Mouse (Mus musculus) hindbrain, embryonic 11.5 days (tissue): ENCODE data around the gene Tmem104. TPM values are rescaled to one million over a fixed set of nuclear protein-coding genes. Genes with fewer than 3 reads are reported as not detected.
A peak's percentile ranks its signal among the peaks of the same experiment; 100 is the strongest.

Source experiments
- ATAC-seq: fragments of 200-750 bp; cut with Nextera tagmentation; 2 replicates; pipeline ENCODE4 v1.8.0; 2017; ENCODE audit warnings: mild to moderate bottlenecking, moderate TSS enrichment, moderate library complexity; ENCODE audit not compliant: low FRiP score
- DNase-seq: peaks from one replicate; pipeline ENCODE4 v3.0.0-alpha.2; 2015; ENCODE audit warnings: low spot score
- H3K27ac ChIP-seq: fragments of 300-500 bp; sonication (generic); 2 replicates; pipeline ENCODE4 v1.5.1; 2014; ENCODE audit warnings: mild to moderate bottlenecking, low read depth, low read length
- H3K27me3 ChIP-seq: fragments of 300-500 bp; sonication (generic); 2 replicates; pipeline ENCODE4 v1.6.1; 2014; ENCODE audit warnings: mild to moderate bottlenecking, low read length, moderate library complexity, mixed read lengths; ENCODE audit not compliant: control insufficient read depth, insufficient read depth
- H3K36me3 ChIP-seq: fragments of 300-500 bp; sonication (generic); 2 replicates; pipeline ENCODE4 v1.6.1; 2014; ENCODE audit warnings: mild to moderate bottlenecking, low read length, moderate library complexity, mixed read lengths; ENCODE audit not compliant: control insufficient read depth, insufficient read depth
- H3K4me1 ChIP-seq: fragments of 300-500 bp; sonication (generic); replicated peaks from 2 replicates; pipeline ENCODE4 v1.6.1; 2014; ENCODE audit warnings: low read length, mixed read lengths; ENCODE audit not compliant: control insufficient read depth, insufficient read depth
- H3K4me2 ChIP-seq: fragments of 300-500 bp; sonication (generic); replicated peaks from 2 replicates; pipeline ENCODE4 v1.6.1; 2014; ENCODE audit warnings: mild to moderate bottlenecking, low read depth, low read length
- H3K4me3 ChIP-seq: fragments of 300-500 bp; sonication (generic); 2 replicates; pipeline ENCODE4 v1.5.1; 2014; ENCODE audit warnings: low read depth, low read length
- H3K9ac ChIP-seq: fragments of 300-500 bp; sonication (generic); 2 replicates; pipeline ENCODE4 v1.6.1; 2014; ENCODE audit warnings: low read depth, low read length
- H3K9me3 ChIP-seq: fragments of 300-500 bp; sonication (generic); 2 replicates; pipeline ENCODE4 v1.6.1; 2016; ENCODE audit warnings: low read length; ENCODE audit not compliant: control insufficient read depth
- WGBS: fragments of 180-500 bp; shearing (Covaris S2); extraction: QIAGEN DNeasy Blood & Tissue Kit; methylation state at CpG from one replicate; pipeline ENCODE4 v1.1.7; 2014; 5-methylcytosine and 5-hydroxymethylcytosine counted together
- polyA plus RNA-seq: library from polyadenylated mRNA; unstranded; fragments of >200 nt; fragmentation: Nextera tagmentation; extraction: Ambion mirVana; gene quantifications from 2 replicates; pipeline ENCODE4 v1.2.1, GENCODE M21; 2014

Tmem104 gene
- polyA plus RNA-seq, 1 experiment from 2014 or later: 7.3 TPM

GRCm38 (mm10) chr11:115173549-115174339, 13.5 kb upstream of the Tmem104 start:
- peaks cover 13% of the 10 kb centered on the region for H3K4me1 ChIP-seq
- H3K27ac ChIP-seq: no peak overlapping the region
- H3K27me3 ChIP-seq: peaks cover 2% of the 10 kb centered on the region; the same call in 1 of the 2 replicates
- H3K4me3 ChIP-seq: no peak overlapping the region
- ATAC-seq: no peak
- 17% methylated on average over 16 of the region's 16 CpGs for WGBS
- no peaks in the 10 kb centered on the region for H3K9me3 ChIP-seq
- no peak overlapping the region for H3K9ac ChIP-seq
- DNase-seq: no peak
- H3K4me2 ChIP-seq: no peak overlapping the region
- no peaks in the 10 kb centered on the region for H3K36me3 ChIP-seq

- Histone ChIP-seq H3K4me2 (no peak overlapping the region), H3K4me1 (peaks cover 13% of the 10 kb centered on the region), H3K9me3 (no peaks in the 10 kb centered on the region), H3K27ac (no peak overlapping the region), H3K27me3 (peaks cover 2% of the 10 kb centered on the region; the same call in 1 of the 2 replicates), H3K4me3 (no peak overlapping the region), H3K9ac (no peak overlapping the region), H3K36me3 (no peaks in the 10 kb centered on the region)
- ATAC-seq (no peak), DNase-seq (no peak)
- 70% methylated on average over 24 of the region's 24 CpGs for WGBS
Observed at GRCm38 (mm10) chr11:115176399-115177190, 10.7 kb upstream of the Tmem104 start.

GRCm38 (mm10) chr11:115177559-115178195, 9.6 kb upstream of the Tmem104 start:
- Histone ChIP-seq H3K4me2 (peak overlapping the region; percentile 17; the same call in 1 of the 2 replicates), H3K27me3 (no peaks in the 10 kb centered on the region; the same call in 1 of the 2 replicates), H3K27ac (no peak overlapping the region; the same call in 1 of the 2 replicates), H3K9ac (0 out of 2 replicates have a peak overlapping the region, but pooled peaks have one; percentile 19), H3K4me3 (no peak overlapping the region), H3K4me1 (peaks cover 10% of the 10 kb centered on the region), H3K9me3 (no peaks in the 10 kb centered on the region), H3K36me3 (no peaks in the 10 kb centered on the region)
- 38% methylated on average over 10 of the region's 10 CpGs for WGBS
- peak; percentile 43; the same call in 1 of the 2 replicates for ATAC-seq
- DNase-seq: peak; percentile 31

GRCm38 (mm10) chr11:115178766-115179165, 8.5 kb upstream of the Tmem104 start:
- Histone ChIP-seq H3K36me3 (no peaks in the 10 kb centered on the region), H3K4me3 (no peak overlapping the region), H3K4me1 (peaks cover 9% of the 10 kb centered on the region; the same call in 1 of the 2 replicates), H3K27ac (no peak overlapping the region), H3K27me3 (no peaks in the 10 kb centered on the region; the same call in 1 of the 2 replicates), H3K4me2 (no peak overlapping the region), H3K9me3 (no peaks in the 10 kb centered on the region), H3K9ac (no peak overlapping the region)
- WGBS: 81% methylated on average over 2 of the region's 2 CpGs
- ATAC-seq (no peak), DNase-seq (no peak)

- no peak for DNase-seq
- H3K27me3 ChIP-seq: no peaks in the 10 kb centered on the region; the same call in 1 of the 2 replicates
- no peak overlapping the region for H3K4me3 ChIP-seq
- H3K36me3 ChIP-seq: no peaks in the 10 kb centered on the region
- no peak overlapping the region for H3K4me2 ChIP-seq
- 76% methylated on average over 6 of the region's 6 CpGs for WGBS
- H3K4me1 ChIP-seq: peaks cover 9% of the 10 kb centered on the region; the same call in 1 of the 2 replicates
- no peaks in the 10 kb centered on the region for H3K9me3 ChIP-seq
- H3K27ac ChIP-seq: no peak overlapping the region
- no peak overlapping the region for H3K9ac ChIP-seq
- ATAC-seq: no peak
Observed at GRCm38 (mm10) chr11:115179191-115179590, 8.1 kb upstream of the Tmem104 start.

GRCm38 (mm10) chr11:115179881-115180280, 7.4 kb upstream of the Tmem104 start:
- Histone ChIP-seq H3K27ac (no peak overlapping the region), H3K4me1 (peaks cover 8% of the 10 kb centered on the region; the same call in 1 of the 2 replicates), H3K9ac (no peak overlapping the region), H3K4me3 (no peak overlapping the region), H3K36me3 (no peaks in the 10 kb centered on the region), H3K4me2 (no peak overlapping the region), H3K27me3 (no peaks in the 10 kb centered on the region; the same call in 1 of the 2 replicates), H3K9me3 (no peaks in the 10 kb centered on the region)
- DNase-seq (no peak), ATAC-seq (no peak)
- 88% methylated on average over 6 of the region's 6 CpGs for WGBS

GRCm38 (mm10) chr11:115181913-115182638, 5.2 kb upstream of the Tmem104 start:
- H3K36me3 ChIP-seq: no peaks in the 10 kb centered on the region
- no peak for ATAC-seq
- peaks cover 5% of the 10 kb centered on the region; the same call in 1 of the 2 replicates for H3K4me1 ChIP-seq
- H3K4me2 ChIP-seq: no peak overlapping the region
- no peak overlapping the region for H3K4me3 ChIP-seq
- 26% methylated on average over 12 of the region's 12 CpGs for WGBS
- no peak overlapping the region for H3K27ac ChIP-seq
- DNase-seq: peak; percentile 90
- no peaks in the 10 kb centered on the region for H3K27me3 ChIP-seq
- no peaks in the 10 kb centered on the region for H3K9me3 ChIP-seq
- H3K9ac ChIP-seq: no peak overlapping the region

GRCm38 (mm10) chr11:115184973-115185372, 2.3 kb upstream of the Tmem104 start:
- Histone ChIP-seq H3K27ac (no peak overlapping the region), H3K27me3 (no peaks in the 10 kb centered on the region), H3K4me3 (no peak overlapping the region), H3K4me1 (peaks cover 5% of the 10 kb centered on the region), H3K9ac (no peak overlapping the region), H3K36me3 (no peaks in the 10 kb centered on the region), H3K9me3 (no peaks in the 10 kb centered on the region), H3K4me2 (no peak overlapping the region)
- ATAC-seq: no peak
- no peak for DNase-seq
- 53% methylated on average over 4 of the region's 4 CpGs for WGBS
